Mouse (Mus musculus): ENCODE measurements at regions not wholly inside any gene's neighbourhood (a gene's known extent, or its start where the extent isn't known, plus 50 kb on each side); places are given as distances from the start of the nearest gene placed in this dataset.

- H3K27ac ChIP-seq = no peak overlapping the region
- 75% methylated on average over 2 of the region's 2 CpGs for WGBS
- H3K9ac ChIP-seq (replicated peaks; ENCODE audit: low read length) = no peak overlapping the region
- no peaks in the 10 kb centered on the region for H3K36me3 ChIP-seq (ENCODE audit: insufficient read depth, low read length)
- no peak overlapping the region for H3K4me3 ChIP-seq (ENCODE audit: low read length)
- DNase-seq (ENCODE audit: low spot score) = no peak
- TF ChIP-seq CTCF (IDR thresholded peaks at IDR 0.05; ENCODE audit: low read depth) = no peak
- no peaks in the 10 kb centered on the region for H3K9me3 ChIP-seq (ENCODE audit: low read length)
- peaks cover 6% of the 10 kb centered on the region; the same call in 1 of the 2 replicates for H3K4me1 ChIP-seq (ENCODE audit: insufficient read depth, low read length)
- no peak for ATAC-seq
- H3K27me3 ChIP-seq (ENCODE audit: insufficient read depth, low read length) = no peaks in the 10 kb centered on the region
- no peak overlapping the region for H3K4me2 ChIP-seq (ENCODE audit: low read depth, low read length)
Observed at GRCm38 (mm10) chr2:75069321-75069720, 243.7 kb downstream of the Mtx2 start.

- Histone ChIP-seq H3K27ac (no peak overlapping the region), H3K4me1 (ENCODE audit: insufficient read depth, low read length) (no peaks in the 10 kb centered on the region), H3K4me2 (ENCODE audit: low read depth, low read length) (no peak overlapping the region), H3K9me3 (ENCODE audit: low read length) (no peaks in the 10 kb centered on the region), H3K9ac (replicated peaks; ENCODE audit: low read length) (no peak overlapping the region), H3K27me3 (ENCODE audit: insufficient read depth, low read length) (no peaks in the 10 kb centered on the region), H3K4me3 (ENCODE audit: low read length) (no peak overlapping the region), H3K36me3 (ENCODE audit: insufficient read depth, low read length) (no peaks in the 10 kb centered on the region)
- TF ChIP-seq CTCF (IDR thresholded peaks at IDR 0.05; ENCODE audit: low read depth) = no peak
- 60% methylated on average over 3 of the region's 3 CpGs for WGBS
- ATAC-seq = no peak
- no peak for DNase-seq (ENCODE audit: low spot score)
Observed at GRCm38 (mm10) chr2:75072021-75072420, 246.4 kb downstream of the Mtx2 start.

GRCm38 (mm10) chr2:75072471-75072870, 246.9 kb downstream of the Mtx2 start:
- DNase-seq (ENCODE audit: low spot score) = no peak
- no peaks in the 10 kb centered on the region for H3K4me1 ChIP-seq (ENCODE audit: insufficient read depth, low read length)

GRCm38 (mm10) chr2:75073178-75073577, 247.6 kb downstream of the Mtx2 start:
- Histone ChIP-seq H3K36me3 (ENCODE audit: insufficient read depth, low read length) (no peaks in the 10 kb centered on the region), H3K27ac (no peak overlapping the region), H3K27me3 (ENCODE audit: insufficient read depth, low read length) (no peaks in the 10 kb centered on the region), H3K4me3 (ENCODE audit: low read length) (no peak overlapping the region), H3K9ac (replicated peaks; ENCODE audit: low read length) (no peak overlapping the region), H3K9me3 (ENCODE audit: low read length) (no peaks in the 10 kb centered on the region), H3K4me1 (ENCODE audit: insufficient read depth, low read length) (no peaks in the 10 kb centered on the region), H3K4me2 (ENCODE audit: low read depth, low read length) (no peak overlapping the region)
- WGBS = 61% methylated on average over 9 of the region's 9 CpGs
- ATAC-seq = no peak
- TF ChIP-seq CTCF (IDR thresholded peaks at IDR 0.05; ENCODE audit: low read depth) = no peak
- DNase-seq (ENCODE audit: low spot score) = no peak

More at GRCm38 (mm10) chr2:75072471-75072870, 246.9 kb downstream of the Mtx2 start:
- no peak overlapping the region for H3K4me3 ChIP-seq (ENCODE audit: low read length)
- no peak for ATAC-seq
- no peaks in the 10 kb centered on the region for H3K36me3 ChIP-seq (ENCODE audit: insufficient read depth, low read length)
- no peaks in the 10 kb centered on the region for H3K27me3 ChIP-seq (ENCODE audit: insufficient read depth, low read length)
- no peak overlapping the region for H3K9ac ChIP-seq (replicated peaks; ENCODE audit: low read length)
- 38% methylated on average over 8 of the region's 8 CpGs for WGBS
- no peak for TF ChIP-seq CTCF (IDR thresholded peaks at IDR 0.05; ENCODE audit: low read depth)
- H3K4me2 ChIP-seq (ENCODE audit: low read depth, low read length) = no peak overlapping the region
- no peaks in the 10 kb centered on the region for H3K9me3 ChIP-seq (ENCODE audit: low read length)
- no peak overlapping the region for H3K27ac ChIP-seq

- Histone ChIP-seq H3K27ac (no peak overlapping the region; the same call in 1 of the 2 replicates), H3K9ac (replicated peaks; ENCODE audit: low read length) (no peak overlapping the region)
- WGBS = 61% methylated on average over 12 of the region's 12 CpGs
Observed at GRCm38 (mm10) chr2:75087164-75087563, 261.6 kb downstream of the Mtx2 start.

GRCm38 (mm10) chr2:75089186-75089585, 263.6 kb downstream of the Mtx2 start:
- Histone ChIP-seq H3K36me3 (ENCODE audit: insufficient read depth, low read length) (no peaks in the 10 kb centered on the region), H3K4me1 (ENCODE audit: insufficient read depth, low read length) (no peaks in the 10 kb centered on the region), H3K4me2 (ENCODE audit: low read depth, low read length) (no peak overlapping the region), H3K27ac (no peak overlapping the region), H3K9ac (replicated peaks; ENCODE audit: low read length) (no peak overlapping the region), H3K27me3 (ENCODE audit: insufficient read depth, low read length) (no peaks in the 10 kb centered on the region), H3K9me3 (ENCODE audit: low read length) (no peaks in the 10 kb centered on the region), H3K4me3 (ENCODE audit: low read length) (no peak overlapping the region)
- WGBS = 71% methylated on average over 8 of the region's 8 CpGs
- TF ChIP-seq CTCF (IDR thresholded peaks at IDR 0.05; ENCODE audit: low read depth) = no peak
- no peak for ATAC-seq
- no peak for DNase-seq (ENCODE audit: low spot score)

More at GRCm38 (mm10) chr2:75087164-75087563, 261.6 kb downstream of the Mtx2 start:
- Histone ChIP-seq H3K36me3 (ENCODE audit: insufficient read depth, low read length) (no peaks in the 10 kb centered on the region), H3K9me3 (ENCODE audit: low read length) (no peaks in the 10 kb centered on the region), H3K4me2 (ENCODE audit: low read depth, low read length) (peak overlapping the region; percentile 8; the same call in 1 of the 2 replicates), H3K27me3 (ENCODE audit: insufficient read depth, low read length) (no peaks in the 10 kb centered on the region), H3K4me1 (ENCODE audit: insufficient read depth, low read length) (no peaks in the 10 kb centered on the region), H3K4me3 (ENCODE audit: low read length) (no peak overlapping the region)
- DNase-seq (ENCODE audit: low spot score) (no peak), ATAC-seq (no peak)
- no peak for TF ChIP-seq CTCF (IDR thresholded peaks at IDR 0.05; ENCODE audit: low read depth)

- Histone ChIP-seq H3K4me1 (ENCODE audit: insufficient read depth, low read length) (no peaks in the 10 kb centered on the region), H3K4me3 (ENCODE audit: low read length) (no peak overlapping the region), H3K9ac (replicated peaks; ENCODE audit: low read length) (no peak overlapping the region), H3K4me2 (ENCODE audit: low read depth, low read length) (no peak overlapping the region), H3K27ac (no peak overlapping the region), H3K9me3 (ENCODE audit: low read length) (no peaks in the 10 kb centered on the region), H3K36me3 (ENCODE audit: insufficient read depth, low read length) (no peaks in the 10 kb centered on the region), H3K27me3 (ENCODE audit: insufficient read depth, low read length) (no peaks in the 10 kb centered on the region)
- TF ChIP-seq CTCF (IDR thresholded peaks at IDR 0.05; ENCODE audit: low read depth) = no peak
- no peak for DNase-seq (ENCODE audit: low spot score)
- no peak for ATAC-seq
- 38% methylated on average over 6 of the region's 6 CpGs for WGBS
Observed at GRCm38 (mm10) chr2:75089616-75090015, 264.0 kb downstream of the Mtx2 start.

Data from hindbrain, postnatal 0 days (tissue).